Mouse (Mus musculus): ENCODE measurements around the gene Gstm7. TPM values are rescaled to one million over a fixed set of nuclear protein-coding genes. Genes with fewer than 3 reads are reported as not detected.

Gstm7 gene
- polyA plus RNA-seq, 1 experiment: not detected

GRCm38 (mm10) chr3:107929243-107929642 is 2.4 kb downstream of the Gstm7 start:
- H3K27ac ChIP-seq (ENCODE audit: control insufficient read depth, insufficient read depth, low read depth, low read length, poor library complexity): no peak overlapping the region
- WGBS: 76% methylated on average over 4 of the region's 4 CpGs

GRCm38 (mm10) chr3:107928691-107929090 is 2.9 kb downstream of the Gstm7 start:
- Histone ChIP-seq H3K27ac (ENCODE audit: control insufficient read depth, insufficient read depth, low read depth, low read length, poor library complexity) (no peak overlapping the region), H3K4me3 (replicated peaks; ENCODE audit: control insufficient read depth, low read depth, low read length) (no peak overlapping the region), H3K4me1 (ENCODE audit: control insufficient read depth, insufficient read depth, low read length) (no peaks in the 10 kb centered on the region; the same call in 1 of the 2 replicates)
- no peak for TF ChIP-seq POLR2A (IDR thresholded peaks at IDR 0.05; ENCODE audit: borderline replicate concordance, control insufficient read depth, low read depth, low read length)
- TF ChIP-seq CTCF (IDR thresholded peaks at IDR 0.05; ENCODE audit: control insufficient read depth, insufficient read depth, low read length): no peak
- WGBS: 85% methylated on average over 11 of the region's 11 CpGs

More at GRCm38 (mm10) chr3:107929243-107929642, 2.4 kb downstream of the Gstm7 start:
- TF ChIP-seq POLR2A (IDR thresholded peaks at IDR 0.05; ENCODE audit: borderline replicate concordance, control insufficient read depth, low read depth, low read length) (no peak), CTCF (IDR thresholded peaks at IDR 0.05; ENCODE audit: control insufficient read depth, insufficient read depth, low read length) (no peak)
- Histone ChIP-seq H3K4me3 (replicated peaks; ENCODE audit: control insufficient read depth, low read depth, low read length) (no peak overlapping the region), H3K4me1 (ENCODE audit: control insufficient read depth, insufficient read depth, low read length) (no peaks in the 10 kb centered on the region; the same call in 1 of the 2 replicates)

GRCm38 (mm10) chr3:107927841-107928240 is 3.8 kb downstream of the Gstm7 start:
- WGBS: 95% methylated on average over 3 of the region's 3 CpGs
- TF ChIP-seq CTCF (IDR thresholded peaks at IDR 0.05; ENCODE audit: control insufficient read depth, insufficient read depth, low read length) (no peak), POLR2A (IDR thresholded peaks at IDR 0.05; ENCODE audit: borderline replicate concordance, control insufficient read depth, low read depth, low read length) (no peak)

GRCm38 (mm10) chr3:107925335-107925734 is 6.3 kb downstream of the Gstm7 start:
- no peak for TF ChIP-seq POLR2A (IDR thresholded peaks at IDR 0.05; ENCODE audit: borderline replicate concordance, control insufficient read depth, low read depth, low read length)
- no peak for TF ChIP-seq CTCF (IDR thresholded peaks at IDR 0.05; ENCODE audit: control insufficient read depth, insufficient read depth, low read length)
- Histone ChIP-seq H3K4me3 (replicated peaks; ENCODE audit: control insufficient read depth, low read depth, low read length) (no peak overlapping the region), H3K4me1 (ENCODE audit: control insufficient read depth, insufficient read depth, low read length) (no peaks in the 10 kb centered on the region), H3K27ac (ENCODE audit: control insufficient read depth, insufficient read depth, low read depth, low read length, poor library complexity) (no peak overlapping the region)
- WGBS: 80% methylated on average over 3 of the region's 3 CpGs

More at GRCm38 (mm10) chr3:107927841-107928240, 3.8 kb downstream of the Gstm7 start:
- no peak overlapping the region for H3K4me3 ChIP-seq (replicated peaks; ENCODE audit: control insufficient read depth, low read depth, low read length)
- no peak overlapping the region for H3K27ac ChIP-seq (ENCODE audit: control insufficient read depth, insufficient read depth, low read depth, low read length, poor library complexity)
- no peaks in the 10 kb centered on the region; the same call in 1 of the 2 replicates for H3K4me1 ChIP-seq (ENCODE audit: control insufficient read depth, insufficient read depth, low read length)

- Histone ChIP-seq H3K4me1 (ENCODE audit: control insufficient read depth, insufficient read depth, low read length) (no peaks in the 10 kb centered on the region), H3K4me3 (replicated peaks; ENCODE audit: control insufficient read depth, low read depth, low read length) (no peak overlapping the region), H3K27ac (ENCODE audit: control insufficient read depth, insufficient read depth, low read depth, low read length, poor library complexity) (no peak overlapping the region)
- TF ChIP-seq CTCF (IDR thresholded peaks at IDR 0.05; ENCODE audit: control insufficient read depth, insufficient read depth, low read length) (no peak), POLR2A (IDR thresholded peaks at IDR 0.05; ENCODE audit: borderline replicate concordance, control insufficient read depth, low read depth, low read length) (no peak)
- 91% methylated on average over 5 of the region's 5 CpGs for WGBS
These were observed 11.3 kb downstream of the Gstm7 start for GRCm38 (mm10) chr3:107920348-107920747.

GRCm38 (mm10) chr3:107917783-107918408 is 13.7 kb downstream of the Gstm7 start:
- TF ChIP-seq POLR2A (IDR thresholded peaks at IDR 0.05; ENCODE audit: borderline replicate concordance, control insufficient read depth, low read depth, low read length) (no peak), CTCF (IDR thresholded peaks at IDR 0.05; ENCODE audit: control insufficient read depth, insufficient read depth, low read length) (no peak)
- no peak overlapping the region for H3K27ac ChIP-seq (ENCODE audit: control insufficient read depth, insufficient read depth, low read depth, low read length, poor library complexity)
- WGBS: 50% methylated on average over 7 of the region's 7 CpGs

GRCm38 (mm10) chr3:107917097-107917496 is 14.5 kb downstream of the Gstm7 start:
- TF ChIP-seq POLR2A (IDR thresholded peaks at IDR 0.05; ENCODE audit: borderline replicate concordance, control insufficient read depth, low read depth, low read length) (no peak), CTCF (IDR thresholded peaks at IDR 0.05; ENCODE audit: control insufficient read depth, insufficient read depth, low read length) (no peak)
- H3K4me3 ChIP-seq (replicated peaks; ENCODE audit: control insufficient read depth, low read depth, low read length): no peak overlapping the region
- no peaks in the 10 kb centered on the region for H3K4me1 ChIP-seq (ENCODE audit: control insufficient read depth, insufficient read depth, low read length)
- no peak overlapping the region for H3K27ac ChIP-seq (ENCODE audit: control insufficient read depth, insufficient read depth, low read depth, low read length, poor library complexity)
- 85% methylated on average over 3 of the region's 3 CpGs for WGBS

More at GRCm38 (mm10) chr3:107917783-107918408, 13.7 kb downstream of the Gstm7 start:
- no peak overlapping the region for H3K4me3 ChIP-seq (replicated peaks; ENCODE audit: control insufficient read depth, low read depth, low read length)
- H3K4me1 ChIP-seq (ENCODE audit: control insufficient read depth, insufficient read depth, low read length): no peaks in the 10 kb centered on the region

- 84% methylated on average over 15 of the region's 15 CpGs for WGBS
- Histone ChIP-seq H3K27ac (ENCODE audit: control insufficient read depth, insufficient read depth, low read depth, low read length, poor library complexity) (no peak overlapping the region), H3K4me3 (replicated peaks; ENCODE audit: control insufficient read depth, low read depth, low read length) (no peak overlapping the region), H3K4me1 (ENCODE audit: control insufficient read depth, insufficient read depth, low read length) (no peaks in the 10 kb centered on the region)
- TF ChIP-seq CTCF (IDR thresholded peaks at IDR 0.05; ENCODE audit: control insufficient read depth, insufficient read depth, low read length): no peak
- no peak for TF ChIP-seq POLR2A (IDR thresholded peaks at IDR 0.05; ENCODE audit: borderline replicate concordance, control insufficient read depth, low read depth, low read length)
These were observed 14.9 kb downstream of the Gstm7 start for GRCm38 (mm10) chr3:107916674-107917073.
